Mouse (Mus musculus) myocyte (in vitro differentiated cells): ENCODE data around the gene 3110082I17Rik. TPM values are rescaled to one million over a fixed set of nuclear protein-coding genes. Genes with fewer than 3 reads are reported as not detected.
A peak's percentile ranks its signal among the peaks of the same experiment; 100 is the strongest.

Experiments used
- H3K27me3 ChIP-seq: one replicate; pipeline ENCODE4 v1.6.1; 2011; ENCODE audit not compliant: control insufficient read depth, insufficient read depth, insufficient read length
- H3K36me3 ChIP-seq: one replicate; pipeline ENCODE4 v1.6.1; 2011; ENCODE audit not compliant: control insufficient read depth, insufficient read depth
- H3K4me2 ChIP-seq: one replicate; pipeline ENCODE4 v1.6.1; 2011; ENCODE audit warnings: low read depth, control low read depth
- H3K4me3 ChIP-seq: one replicate; pipeline ENCODE4 v1.5.1; 2011; ENCODE audit warnings: mild to moderate bottlenecking, control low read depth, moderate library complexity
- H3K79me2 ChIP-seq: one replicate; pipeline ENCODE4 v1.6.1; 2011; ENCODE audit not compliant: control insufficient read depth, insufficient read depth
- H3ac ChIP-seq: one replicate; pipeline ENCODE4 v1.6.1; 2011; ENCODE audit not compliant: control insufficient read depth, insufficient read length
- CEBPB ChIP-seq: IDR thresholded peaks from 2 replicates; pipeline ENCODE4 v1.6.1; 2011; ENCODE audit warnings: mild to moderate bottlenecking, moderate library complexity; ENCODE audit not compliant: poor library complexity, insufficient read depth, severe bottlenecking
- E2F4 ChIP-seq: IDR thresholded peaks from one replicate; pipeline ENCODE4 v1.6.1; 2011; ENCODE audit warnings: mild to moderate bottlenecking, control low read depth, moderate library complexity; ENCODE audit not compliant: insufficient read depth
- MAX ChIP-seq: IDR thresholded peaks from one replicate; pipeline ENCODE4 v1.6.1; 2011; ENCODE audit warnings: low read depth, mild to moderate bottlenecking, control low read depth
- MYOD1 ChIP-seq, 3 experiments: IDR thresholded peaks; one replicate each; pipeline ENCODE4 v1.6.1; 2011; ENCODE audit warnings: control low read depth in 2 of 3, low read depth in 2 of 3, mild to moderate bottlenecking in 2 of 3, moderate library complexity in 1 of 3; ENCODE audit not compliant: insufficient read length in 2 of 3, control insufficient read depth in 1 of 3
- MYOG ChIP-seq, 3 experiments: IDR thresholded peaks; one replicate each; pipeline ENCODE4 v1.6.1; 2011; ENCODE audit warnings: control low read depth in 2 of 3, low read depth in 2 of 3, mild to moderate bottlenecking in 2 of 3; ENCODE audit not compliant: insufficient read length in 2 of 3, control insufficient read depth in 1 of 3, insufficient read depth in 1 of 3
- POLR2A ChIP-seq: IDR thresholded peaks from one replicate; pipeline ENCODE4 v1.6.1; 2011; ENCODE audit warnings: low read depth, mild to moderate bottlenecking, control low read depth, moderate library complexity; ENCODE audit not compliant: insufficient read length
- POLR2AphosphoS2 ChIP-seq: IDR thresholded peaks from one replicate; pipeline ENCODE4 v1.6.1; 2011; ENCODE audit warnings: low read depth, control low read depth; ENCODE audit not compliant: insufficient read length
- REST ChIP-seq: IDR thresholded peaks from one replicate; pipeline ENCODE4 v1.6.1; 2011; ENCODE audit warnings: mild to moderate bottlenecking, control low read depth, moderate library complexity; ENCODE audit not compliant: insufficient read depth, insufficient read length
- SRF ChIP-seq: IDR thresholded peaks from one replicate; pipeline ENCODE4 v1.6.1; 2011; ENCODE audit warnings: low read depth; ENCODE audit not compliant: control insufficient read depth, insufficient read length
- TCF12 ChIP-seq: IDR thresholded peaks from one replicate; pipeline ENCODE4 v1.6.1; 2011; ENCODE audit warnings: mild to moderate bottlenecking, control low read depth; ENCODE audit not compliant: poor library complexity, insufficient read depth, severe bottlenecking
- TCF3 ChIP-seq: IDR thresholded peaks from one replicate; pipeline ENCODE4 v1.6.1; 2011; ENCODE audit warnings: low read depth, control low read depth; ENCODE audit not compliant: insufficient read length
- USF1 ChIP-seq: IDR thresholded peaks from one replicate; pipeline ENCODE4 v1.6.1; 2011; ENCODE audit warnings: low read depth, mild to moderate bottlenecking, control low read depth, moderate library complexity
- polyA plus RNA-seq: library from polyadenylated mRNA; unstranded; fragments of >200 nt; fragmentation: generic; extraction: Trizol; gene quantifications from one replicate; pipeline ENCODE4 v1.2.1, GENCODE M21; 2012; ENCODE audit warnings: missing spikeins

Gene 3110082I17Rik
- polyA plus RNA-seq, 1 experiment: 16.4 TPM

GRCm38 (mm10) chr5:139382760-139383159, 77.6 kb downstream of the 3110082I17Rik start:
- peak; percentile 8 for TF ChIP-seq POLR2AphosphoS2
- TF ChIP-seq TCF3: no peak
- H3K4me2 ChIP-seq: peak overlapping the region; percentile 86
- H3K27me3 ChIP-seq: no peaks in the 10 kb centered on the region
- H3K4me3 ChIP-seq: no peak overlapping the region
- H3K79me2 ChIP-seq: no peaks in the 10 kb centered on the region
- H3K36me3 ChIP-seq: no peaks in the 10 kb centered on the region
- H3ac ChIP-seq: no peak overlapping the region

GRCm38 (mm10) chr5:139381586-139382513, 78.5 kb downstream of the 3110082I17Rik start:
- no peaks in the 10 kb centered on the region for H3K27me3 ChIP-seq
- H3K79me2 ChIP-seq: no peaks in the 10 kb centered on the region
- H3K4me3 ChIP-seq: peak overlapping the region; percentile 34
- no peak for TF ChIP-seq SRF
- TF ChIP-seq POLR2A: no peak
- no peak for TF ChIP-seq REST
- TF ChIP-seq TCF12: no peak
- H3ac ChIP-seq: no peak overlapping the region
- no peaks in the 10 kb centered on the region for H3K36me3 ChIP-seq
- H3K4me2 ChIP-seq: peak overlapping the region; percentile 86

- peak overlapping the region; percentile 14 for H3ac ChIP-seq
- H3K36me3 ChIP-seq: no peaks in the 10 kb centered on the region
- peak overlapping the region; percentile 34 for H3K4me3 ChIP-seq
- no peak for TF ChIP-seq SRF
- TF ChIP-seq CEBPB: no peak
- TF ChIP-seq USF1: no peak
- no peak for TF ChIP-seq TCF12
- no peak for TF ChIP-seq E2F4
- TF ChIP-seq TCF3: peak; percentile 26
- TF ChIP-seq MAX: no peak
- peak in 2 of 3 experiments; percentile 39 to 76 for TF ChIP-seq MYOG (IDR thresholded peaks at IDR 0.05; ENCODE audit: control insufficient read depth in 1 of 3, insufficient read depth in 1 of 3, insufficient read length in 2 of 3, low read depth in 2 of 3)
- TF ChIP-seq MYOD1 (IDR thresholded peaks at IDR 0.05; ENCODE audit: control insufficient read depth in 1 of 3, insufficient read length in 2 of 3, low read depth in 2 of 3): peak in 2 of 3 experiments; percentile 37 to 75
- TF ChIP-seq POLR2AphosphoS2: peak; percentile 70
- TF ChIP-seq POLR2A: peak; percentile 69
- no peak for TF ChIP-seq REST
- peak overlapping the region; percentile 91 for H3K4me2 ChIP-seq
- no peaks in the 10 kb centered on the region for H3K79me2 ChIP-seq
- H3K27me3 ChIP-seq: no peaks in the 10 kb centered on the region
Observed at GRCm38 (mm10) chr5:139380385-139381248, 79.7 kb downstream of the 3110082I17Rik start.

GRCm38 (mm10) chr5:139379771-139380384, 80.4 kb downstream of the 3110082I17Rik start:
- Histone ChIP-seq H3K27me3 (no peaks in the 10 kb centered on the region), H3ac (peak overlapping the region; percentile 14), H3K4me3 (peak overlapping the region; percentile 34), H3K79me2 (no peaks in the 10 kb centered on the region), H3K36me3 (no peaks in the 10 kb centered on the region), H3K4me2 (peak overlapping the region; percentile 91)
- TF ChIP-seq USF1: no peak

GRCm38 (mm10) chr5:139378986-139379629, 81.2 kb downstream of the 3110082I17Rik start:
- TF ChIP-seq SRF (no peak), MYOG (IDR thresholded peaks at IDR 0.05; ENCODE audit: control insufficient read depth in 1 of 3, insufficient read depth in 1 of 3, insufficient read length in 2 of 3, low read depth in 2 of 3) (peak in 2 of 3 experiments; percentile 5 to 78), POLR2A (peak; percentile 45), MYOD1 (IDR thresholded peaks at IDR 0.05; ENCODE audit: control insufficient read depth in 1 of 3, insufficient read length in 2 of 3, low read depth in 2 of 3) (peak in 1 of 3 experiments; percentile 21), CEBPB (no peak)
- Histone ChIP-seq H3K4me3 (peak overlapping the region; percentile 34), H3K27me3 (no peaks in the 10 kb centered on the region), H3K4me2 (peak overlapping the region; percentile 91), H3ac (no peak overlapping the region), H3K36me3 (no peaks in the 10 kb centered on the region), H3K79me2 (no peaks in the 10 kb centered on the region)
